Mouse (Mus musculus) myocyte (in vitro differentiated cells): Measurements from ENCODE around the gene Smim14. TPM values are rescaled to one million over a fixed set of nuclear protein-coding genes. Genes with fewer than 3 reads are reported as not detected.

Source experiments
- H3K27me3 ChIP-seq: one replicate; pipeline ENCODE4 v1.6.1; 2011; ENCODE audit not compliant: control insufficient read depth, insufficient read depth, insufficient read length
- H3K36me3 ChIP-seq: one replicate; pipeline ENCODE4 v1.6.1; 2011; ENCODE audit not compliant: control insufficient read depth, insufficient read depth
- H3K4me2 ChIP-seq: one replicate; pipeline ENCODE4 v1.6.1; 2011; ENCODE audit warnings: low read depth, control low read depth
- H3K4me3 ChIP-seq: one replicate; pipeline ENCODE4 v1.5.1; 2011; ENCODE audit warnings: mild to moderate bottlenecking, control low read depth, moderate library complexity
- H3K79me2 ChIP-seq: one replicate; pipeline ENCODE4 v1.6.1; 2011; ENCODE audit not compliant: control insufficient read depth, insufficient read depth
- H3ac ChIP-seq: one replicate; pipeline ENCODE4 v1.6.1; 2011; ENCODE audit not compliant: control insufficient read depth, insufficient read length
- CEBPB ChIP-seq: IDR thresholded peaks from 2 replicates; pipeline ENCODE4 v1.6.1; 2011; ENCODE audit warnings: mild to moderate bottlenecking, moderate library complexity; ENCODE audit not compliant: poor library complexity, insufficient read depth, severe bottlenecking
- E2F4 ChIP-seq: IDR thresholded peaks from one replicate; pipeline ENCODE4 v1.6.1; 2011; ENCODE audit warnings: mild to moderate bottlenecking, control low read depth, moderate library complexity; ENCODE audit not compliant: insufficient read depth
- MAX ChIP-seq: IDR thresholded peaks from one replicate; pipeline ENCODE4 v1.6.1; 2011; ENCODE audit warnings: low read depth, mild to moderate bottlenecking, control low read depth
- MYOD1 ChIP-seq, 3 experiments: IDR thresholded peaks; one replicate each; pipeline ENCODE4 v1.6.1; 2011; ENCODE audit warnings: control low read depth in 2 of 3, low read depth in 2 of 3, mild to moderate bottlenecking in 2 of 3, moderate library complexity in 1 of 3; ENCODE audit not compliant: insufficient read length in 2 of 3, control insufficient read depth in 1 of 3
- MYOG ChIP-seq, 3 experiments: IDR thresholded peaks; one replicate each; pipeline ENCODE4 v1.6.1; 2011; ENCODE audit warnings: control low read depth in 2 of 3, low read depth in 2 of 3, mild to moderate bottlenecking in 2 of 3; ENCODE audit not compliant: insufficient read length in 2 of 3, control insufficient read depth in 1 of 3, insufficient read depth in 1 of 3
- POLR2A ChIP-seq: IDR thresholded peaks from one replicate; pipeline ENCODE4 v1.6.1; 2011; ENCODE audit warnings: low read depth, mild to moderate bottlenecking, control low read depth, moderate library complexity; ENCODE audit not compliant: insufficient read length
- POLR2AphosphoS2 ChIP-seq: IDR thresholded peaks from one replicate; pipeline ENCODE4 v1.6.1; 2011; ENCODE audit warnings: low read depth, control low read depth; ENCODE audit not compliant: insufficient read length
- REST ChIP-seq: IDR thresholded peaks from one replicate; pipeline ENCODE4 v1.6.1; 2011; ENCODE audit warnings: mild to moderate bottlenecking, control low read depth, moderate library complexity; ENCODE audit not compliant: insufficient read depth, insufficient read length
- SRF ChIP-seq: IDR thresholded peaks from one replicate; pipeline ENCODE4 v1.6.1; 2011; ENCODE audit warnings: low read depth; ENCODE audit not compliant: control insufficient read depth, insufficient read length
- TCF12 ChIP-seq: IDR thresholded peaks from one replicate; pipeline ENCODE4 v1.6.1; 2011; ENCODE audit warnings: mild to moderate bottlenecking, control low read depth; ENCODE audit not compliant: poor library complexity, insufficient read depth, severe bottlenecking
- TCF3 ChIP-seq: IDR thresholded peaks from one replicate; pipeline ENCODE4 v1.6.1; 2011; ENCODE audit warnings: low read depth, control low read depth; ENCODE audit not compliant: insufficient read length
- USF1 ChIP-seq: IDR thresholded peaks from one replicate; pipeline ENCODE4 v1.6.1; 2011; ENCODE audit warnings: low read depth, mild to moderate bottlenecking, control low read depth, moderate library complexity
- polyA plus RNA-seq: library from polyadenylated mRNA; unstranded; fragments of >200 nt; fragmentation: generic; extraction: Trizol; gene quantifications from one replicate; pipeline ENCODE4 v1.2.1, GENCODE M21; 2012; ENCODE audit warnings: missing spikeins

The Smim14 gene
- polyA plus RNA-seq, 1 experiment = 83.3 TPM

- Histone ChIP-seq H3K36me3 (peaks cover 32% of the 10 kb centered on the region), H3K27me3 (no peaks in the 10 kb centered on the region), H3K79me2 (peaks cover 22% of the 10 kb centered on the region), H3K4me2 (no peak overlapping the region), H3K4me3 (no peak overlapping the region), H3ac (no peak overlapping the region)
- TF ChIP-seq REST = no peak
- TF ChIP-seq MYOD1 (IDR thresholded peaks at IDR 0.05; ENCODE audit: control insufficient read depth in 1 of 3, insufficient read length in 2 of 3, low read depth in 2 of 3) = no peak
- no peak for TF ChIP-seq MAX
- no peak for TF ChIP-seq USF1
- TF ChIP-seq TCF12 = no peak
- TF ChIP-seq POLR2A = no peak
- no peak for TF ChIP-seq SRF
- TF ChIP-seq E2F4 = no peak
- TF ChIP-seq POLR2AphosphoS2 = no peak
- TF ChIP-seq CEBPB = no peak
- no peak for TF ChIP-seq MYOG (IDR thresholded peaks at IDR 0.05; ENCODE audit: control insufficient read depth in 1 of 3, insufficient read depth in 1 of 3, insufficient read length in 2 of 3, low read depth in 2 of 3)
- no peak for TF ChIP-seq TCF3
These were observed 112.8 kb downstream of the Smim14 start for GRCm38 (mm10) chr5:65424215-65424614.

- Histone ChIP-seq H3K36me3 (peaks cover 35% of the 10 kb centered on the region), H3K4me3 (no peak overlapping the region), H3K79me2 (peaks cover 8% of the 10 kb centered on the region), H3ac (no peak overlapping the region), H3K27me3 (no peaks in the 10 kb centered on the region), H3K4me2 (no peak overlapping the region)
- TF ChIP-seq USF1 (no peak), TCF12 (no peak), REST (no peak), MYOD1 (IDR thresholded peaks at IDR 0.05; ENCODE audit: control insufficient read depth in 1 of 3, insufficient read length in 2 of 3, low read depth in 2 of 3) (no peak), CEBPB (no peak), MAX (no peak), SRF (no peak), POLR2AphosphoS2 (no peak), TCF3 (no peak), MYOG (IDR thresholded peaks at IDR 0.05; ENCODE audit: control insufficient read depth in 1 of 3, insufficient read depth in 1 of 3, insufficient read length in 2 of 3, low read depth in 2 of 3) (no peak), POLR2A (no peak), E2F4 (no peak)
These were observed 114.2 kb downstream of the Smim14 start for GRCm38 (mm10) chr5:65422803-65423202.

- no peak for TF ChIP-seq CEBPB
- no peak for TF ChIP-seq E2F4
- TF ChIP-seq MAX = no peak
- TF ChIP-seq REST = no peak
- no peak for TF ChIP-seq MYOG (IDR thresholded peaks at IDR 0.05; ENCODE audit: control insufficient read depth in 1 of 3, insufficient read depth in 1 of 3, insufficient read length in 2 of 3, low read depth in 2 of 3)
- TF ChIP-seq TCF12 = no peak
- no peak for TF ChIP-seq MYOD1 (IDR thresholded peaks at IDR 0.05; ENCODE audit: control insufficient read depth in 1 of 3, insufficient read length in 2 of 3, low read depth in 2 of 3)
- TF ChIP-seq TCF3 = no peak
- no peak for TF ChIP-seq POLR2AphosphoS2
- TF ChIP-seq POLR2A = no peak
- no peak for TF ChIP-seq USF1
- no peak for TF ChIP-seq SRF
- H3K4me2 ChIP-seq = no peak overlapping the region
- H3K79me2 ChIP-seq = no peaks in the 10 kb centered on the region
- no peaks in the 10 kb centered on the region for H3K27me3 ChIP-seq
- no peak overlapping the region for H3ac ChIP-seq
- peaks cover 35% of the 10 kb centered on the region for H3K36me3 ChIP-seq
- no peak overlapping the region for H3K4me3 ChIP-seq
These were observed 116.2 kb downstream of the Smim14 start for GRCm38 (mm10) chr5:65420822-65421221.

GRCm38 (mm10) chr5:65419136-65419535 lies 117.8 kb downstream of the Smim14 start:
- H3ac ChIP-seq = no peak overlapping the region
- H3K79me2 ChIP-seq = no peaks in the 10 kb centered on the region
- no peak overlapping the region for H3K4me3 ChIP-seq
- no peaks in the 10 kb centered on the region for H3K27me3 ChIP-seq
- H3K4me2 ChIP-seq = no peak overlapping the region
- H3K36me3 ChIP-seq = peaks cover 21% of the 10 kb centered on the region
- TF ChIP-seq SRF (no peak), POLR2A (no peak), MYOD1 (IDR thresholded peaks at IDR 0.05; ENCODE audit: control insufficient read depth in 1 of 3, insufficient read length in 2 of 3, low read depth in 2 of 3) (no peak), MYOG (IDR thresholded peaks at IDR 0.05; ENCODE audit: control insufficient read depth in 1 of 3, insufficient read depth in 1 of 3, insufficient read length in 2 of 3, low read depth in 2 of 3) (no peak), REST (no peak), MAX (no peak), E2F4 (no peak), TCF12 (no peak), POLR2AphosphoS2 (no peak), CEBPB (no peak), TCF3 (no peak), USF1 (no peak)
